In the genomic region with DNA sequence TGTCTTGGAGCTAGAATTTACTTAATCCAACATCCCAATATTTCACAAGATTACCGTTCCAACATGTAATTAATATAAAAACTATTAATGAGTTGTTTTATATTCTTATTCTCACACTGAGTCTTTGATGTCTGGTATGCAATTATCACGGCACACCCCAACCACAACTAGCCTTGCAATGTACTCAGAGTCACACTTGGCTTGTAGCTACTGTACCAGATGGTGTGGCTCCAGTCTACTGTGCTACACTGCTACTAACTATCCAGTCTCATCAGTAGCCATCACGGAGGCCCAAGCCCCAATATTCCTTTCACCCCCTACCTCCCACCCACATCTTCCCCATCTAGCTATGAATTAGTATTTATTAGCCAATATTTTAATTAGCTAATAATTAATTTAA, we compare ENCODE assay signal across 21 mouse cellular contexts. TPM values are rescaled to one million over a fixed set of nuclear protein-coding genes. Genes with fewer than 3 reads are reported as not detected.
DNase-seq lines count a peak whose midpoint lies in the region; ATAC-seq and TF ChIP-seq lines count a peak whose summit lies in the region.
"Had no signal": no experiment of that assay in that cellular context is flagged by ENCODE, and none has a peak within 500 bp of the region (broad histone marks: within the 10 kb centered on the region; RNA-seq: fewer than 3 reads in every experiment).

No protein-coding gene starts in this region.

- H3K4me1 ChIP-seq in heart, embryonic 12.5 days (replicated peaks): peaks cover 72% of the 10 kb centered on the region
- H3K4me1 ChIP-seq in stomach, embryonic 16.5 days (ENCODE audit: control insufficient read depth, insufficient read depth, low read length): peaks cover 51% of the 10 kb centered on the region
- peaks cover 11% of the 10 kb centered on the region for H3K4me1 ChIP-seq in stomach, postnatal 0 days (replicated peaks; ENCODE audit: control insufficient read depth, insufficient read depth)

- no peak overlapping the region for H3K4me3 ChIP-seq in heart, embryonic 12.5 days
- H3K4me3 ChIP-seq in stomach, embryonic 16.5 days (replicated peaks; ENCODE audit: low read length): no peak overlapping the region
- H3K4me3 ChIP-seq in stomach, postnatal 0 days (ENCODE audit: low read depth, low read length): no peak overlapping the region
- H3K4me3 ChIP-seq: embryonic facial prominence, embryonic 15.5 days; forebrain, embryonic 12.5 days; heart, embryonic 13.5 days; hindbrain, embryonic 15.5 days had no signal

- no peaks in the 10 kb centered on the region for H3K27me3 ChIP-seq in heart, embryonic 12.5 days (replicated peaks)
- no peaks in the 10 kb centered on the region for H3K27me3 ChIP-seq in stomach, embryonic 16.5 days (ENCODE audit: control insufficient read depth, insufficient read depth, low read length)
- no peaks in the 10 kb centered on the region for H3K27me3 ChIP-seq in stomach, postnatal 0 days (ENCODE audit: control insufficient read depth, insufficient read depth, low read length)
- H3K27me3 ChIP-seq: embryonic facial prominence, embryonic 15.5 days; forebrain, embryonic 12.5 days; heart, embryonic 13.5 days; hindbrain, embryonic 15.5 days had no signal

- DNase-seq in cerebellum, postnatal 10 days: peak; percentile 47 to 59
- no peak for DNase-seq in cerebellum, adult 11-12 months
- no peak for DNase-seq in heart, adult 9 months (ENCODE audit: low spot score in 2 of 2)
- DNase-seq in stomach, postnatal 0 days (ENCODE audit: low spot score): no peak
- DNase-seq in spleen, postnatal 36 days (ENCODE audit: low spot score in 2 of 2): no peak
- DNase-seq: adrenal gland, postnatal 10 days; B cell, adult 2 months; cerebellum, adult 9-11 months; forebrain, postnatal 0 days; gastrocnemius, postnatal 25 days; heart, adult 11 months; heart, postnatal 36 days; kidney, adult 2 months had no signal

- peak overlapping the region; percentile 98; the same call in 1 of the 2 replicates for H3K27ac ChIP-seq in heart, embryonic 12.5 days (ENCODE audit: poor library complexity, severe bottlenecking)
- peak overlapping the region; percentile 94 for H3K27ac ChIP-seq in stomach, embryonic 16.5 days (ENCODE audit: low read length)
- no peak overlapping the region for H3K27ac ChIP-seq in stomach, postnatal 0 days (replicated peaks)
- H3K27ac ChIP-seq: forebrain, embryonic 12.5 days; hindbrain, embryonic 15.5 days had no signal

- ATAC-seq in heart, embryonic 12.5 days (ENCODE audit: insufficient number of reproducible peaks, low FRiP score): no peak
- no peak for ATAC-seq in stomach, embryonic 16.5 days (ENCODE audit: insufficient read depth, low FRiP score)
- ATAC-seq in stomach, postnatal 0 days (ENCODE audit: low FRiP score, low TSS enrichment): no peak
- ATAC-seq: CD4-positive, CD25-positive, alpha-beta regulatory T cell, adult 4 months; forebrain, postnatal 0 days had no signal

- no peak overlapping the region for H3K9ac ChIP-seq in heart, embryonic 12.5 days
- no peak overlapping the region for H3K9ac ChIP-seq in stomach, embryonic 16.5 days (ENCODE audit: low read length)
- H3K9ac ChIP-seq in stomach, postnatal 0 days (ENCODE audit: low read length): no peak overlapping the region
- H3K9ac ChIP-seq: embryonic facial prominence, embryonic 15.5 days; forebrain, embryonic 12.5 days; forebrain, postnatal 0 days; hindbrain, embryonic 15.5 days had no signal

- 0 out of 2 replicates have a peak, but pooled peaks cover 1% of the 10 kb centered on the region for H3K36me3 ChIP-seq in heart, embryonic 12.5 days
- no peaks in the 10 kb centered on the region for H3K36me3 ChIP-seq in stomach, embryonic 16.5 days (ENCODE audit: control insufficient read depth, insufficient read depth, low read length)
- no peaks in the 10 kb centered on the region for H3K36me3 ChIP-seq in stomach, postnatal 0 days (ENCODE audit: control insufficient read depth, insufficient read depth, low read length)
- H3K36me3 ChIP-seq: forebrain, embryonic 12.5 days; G1E; heart, embryonic 13.5 days; hindbrain, embryonic 15.5 days had no signal

- no peaks in the 10 kb centered on the region for H3K9me3 ChIP-seq in heart, embryonic 12.5 days (replicated peaks)
- H3K9me3 ChIP-seq in stomach, embryonic 16.5 days (replicated peaks; ENCODE audit: control insufficient read depth, low read length): no peaks in the 10 kb centered on the region
- H3K9me3 ChIP-seq in stomach, postnatal 0 days (ENCODE audit: control insufficient read depth, low read length): no peaks in the 10 kb centered on the region
- H3K9me3 ChIP-seq: embryonic facial prominence, embryonic 15.5 days; forebrain, embryonic 12.5 days; G1E; heart, embryonic 13.5 days; hindbrain, embryonic 15.5 days had no signal

- TF ChIP-seq EP300 in stomach, postnatal 0 days (optimal IDR thresholded peaks at IDR 0.05): no peak

- no peak overlapping the region for H3K4me2 ChIP-seq in heart, embryonic 12.5 days
- no peak overlapping the region for H3K4me2 ChIP-seq in stomach, embryonic 16.5 days (ENCODE audit: low read depth, low read length)
- no peak overlapping the region for H3K4me2 ChIP-seq in stomach, postnatal 0 days (replicated peaks; ENCODE audit: low read depth)
- H3K4me2 ChIP-seq: embryonic facial prominence, embryonic 15.5 days; forebrain, embryonic 12.5 days; heart, embryonic 13.5 days; hindbrain, embryonic 15.5 days had no signal

- 87% methylated on average over 3 of the region's 3 CpGs for WGBS in heart, embryonic 12.5 days
- WGBS in stomach, embryonic 16.5 days: 87% methylated on average over 3 of the region's 3 CpGs
- 66% methylated on average over 3 of the region's 3 CpGs for WGBS in stomach, postnatal 0 days

- TF ChIP-seq CTCF in stomach, postnatal 0 days (IDR thresholded peaks at IDR 0.05; ENCODE audit: low read depth): no peak

RNA-seq across cellular contexts. Expression of gene Nxn, which starts 22.5 kb away (rescaled TPM):
- polyA plus RNA-seq in heart, embryonic 12.5 days (2016; fragmentation: Nextera tagmentation; extraction: Ambion mirVana): 32.2 TPM in 2 replicates
- 26.6 and 28.7 TPM in 2 replicates for polyA plus RNA-seq in stomach, embryonic 16.5 days (2015; fragmentation: Nextera tagmentation; extraction: Ambion mirVana)
- 22.4 and 24.0 TPM in 2 replicates for polyA plus RNA-seq in stomach, postnatal 0 days (2015; fragmentation: Nextera tagmentation; extraction: Ambion mirVana)

RNA-seq across cellular contexts. Expression of gene Timm22, which starts 30.3 kb away (rescaled TPM):
- polyA plus RNA-seq in heart, embryonic 12.5 days (2016; fragmentation: Nextera tagmentation; extraction: Ambion mirVana): 94.5 and 102 TPM in 2 replicates
- 76.1 and 94.9 TPM in 2 replicates for polyA plus RNA-seq in stomach, embryonic 16.5 days (2015; fragmentation: Nextera tagmentation; extraction: Ambion mirVana)
- 75.7 and 82.1 TPM in 2 replicates for polyA plus RNA-seq in stomach, postnatal 0 days (2015; fragmentation: Nextera tagmentation; extraction: Ambion mirVana)

Comparison
In these comparisons a context has a peak if more than half of its experiments do, and no peak if none do; other contexts are left out.
1. DNase-seq: peak in cerebellum, postnatal 10 days (2 of 2); none in cerebellum, adult 11-12 months (single experiment), heart, adult 9 months (0 of 2), stomach, postnatal 0 days (single experiment) and spleen, postnatal 36 days (0 of 2).